Mouse (Mus musculus) liver, postnatal 0 days (tissue): ENCODE data around the gene Rbm20.

Source experiments
- CTCF ChIP-seq: sonication (generic); IDR thresholded peaks from 2 replicates; pipeline ENCODE4 v1.5.1; 2016; ENCODE audit warnings: antibody characterized with exemption, low read depth
- EP300 ChIP-seq: IDR thresholded peaks from 2 replicates; pipeline ENCODE4 v1.6.1; 2016; ENCODE audit warnings: antibody characterized with exemption, low read depth, mild to moderate bottlenecking

- TF ChIP-seq CTCF (no peak), EP300 (no peak)
Observed at GRCm38 (mm10) chr19:53758881-53759418, 81.8 kb downstream of the Rbm20 start.
